Mouse (Mus musculus) adrenal gland, postnatal 14 days (tissue): ENCODE results near the gene Fgfr2. TPM values are rescaled to one million over a fixed set of nuclear protein-coding genes. Genes with fewer than 3 reads are reported as not detected.
"Not testable (repeated sequence)": the region's sequence is repeated elsewhere in the genome, so short reads cannot be mapped to it uniquely, and the experiment has no call there.

Source experiments
- DNase-seq: peaks from one replicate; pipeline ENCODE4 v3.0.0; 2021; ENCODE audit warnings: mixed read lengths
- total RNA-seq: library from RNA; stranded (reverse); gene quantifications from 2 replicates; pipeline ENCODE4 v1.2.3, GENCODE M21; 2021

Fgfr2 gene
- total RNA-seq, 1 experiment from 2014 or later = 227 TPM

DNA sequence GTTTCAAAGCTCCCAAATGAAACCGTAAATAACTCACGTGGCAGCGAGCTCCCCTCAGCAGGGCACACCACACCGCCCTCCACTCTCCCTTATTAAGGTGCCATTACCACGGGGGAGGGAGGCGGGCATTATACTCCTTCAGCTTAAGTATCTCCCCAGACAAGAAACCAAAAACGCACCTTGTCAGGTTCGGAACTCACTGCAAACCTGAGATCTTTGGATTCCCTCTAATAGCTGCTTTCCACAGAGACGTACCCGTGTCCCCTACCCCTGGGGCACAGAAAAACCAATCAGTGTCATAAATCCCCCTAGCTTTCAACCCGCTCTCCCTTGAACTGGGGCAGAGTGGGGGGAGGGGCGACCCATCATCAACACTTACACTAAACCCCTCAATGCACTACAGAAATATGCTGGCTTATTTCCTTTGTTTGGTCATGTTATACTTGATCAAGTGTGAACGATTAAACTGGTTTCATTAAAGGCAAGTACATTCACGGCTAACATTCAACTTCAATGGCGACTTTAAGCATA is 2.9 kb downstream of the Fgfr2 start:
- DNase-seq = no peak

DNA sequence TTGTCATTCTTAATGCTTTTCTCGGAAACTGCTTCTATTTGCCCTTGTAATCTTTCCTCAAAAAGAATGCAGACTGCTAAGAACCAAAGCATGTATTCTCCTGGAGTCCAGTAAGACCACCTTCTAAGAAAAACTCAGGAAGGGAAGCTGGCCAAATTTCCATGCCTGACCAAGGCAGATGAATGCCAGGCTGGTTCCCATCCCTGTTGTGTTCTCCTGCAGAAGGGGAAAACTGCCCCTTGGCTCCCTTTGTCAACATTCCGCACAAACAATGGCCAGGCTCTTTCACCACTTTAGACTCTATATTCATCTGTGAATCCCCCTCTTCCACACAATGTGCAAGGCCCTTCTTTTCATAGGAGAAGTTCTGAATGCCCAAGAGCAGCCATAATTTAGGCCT is 5.3 kb downstream of the Fgfr2 start:
- no peak for DNase-seq

DNA sequence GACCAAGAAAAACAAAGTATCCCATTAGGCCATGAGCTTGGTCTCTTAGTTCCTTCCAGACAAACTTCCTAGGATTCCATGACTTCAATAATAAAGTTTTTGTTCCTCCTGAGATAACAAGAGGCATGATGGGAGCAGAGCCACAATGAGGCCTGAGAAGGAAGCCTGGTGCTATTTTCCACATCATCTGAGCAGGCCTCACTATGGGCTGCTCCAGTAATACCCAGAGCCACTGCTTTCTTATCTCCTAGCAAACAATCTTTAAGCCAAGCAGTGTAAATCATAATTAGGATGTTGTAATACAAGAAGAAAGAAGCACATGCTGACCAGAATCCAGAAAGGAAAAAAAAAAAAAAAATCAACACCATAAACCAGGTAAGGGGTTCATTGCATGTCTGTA is 6.6 kb downstream of the Fgfr2 start:
- DNase-seq = no peak

DNA sequence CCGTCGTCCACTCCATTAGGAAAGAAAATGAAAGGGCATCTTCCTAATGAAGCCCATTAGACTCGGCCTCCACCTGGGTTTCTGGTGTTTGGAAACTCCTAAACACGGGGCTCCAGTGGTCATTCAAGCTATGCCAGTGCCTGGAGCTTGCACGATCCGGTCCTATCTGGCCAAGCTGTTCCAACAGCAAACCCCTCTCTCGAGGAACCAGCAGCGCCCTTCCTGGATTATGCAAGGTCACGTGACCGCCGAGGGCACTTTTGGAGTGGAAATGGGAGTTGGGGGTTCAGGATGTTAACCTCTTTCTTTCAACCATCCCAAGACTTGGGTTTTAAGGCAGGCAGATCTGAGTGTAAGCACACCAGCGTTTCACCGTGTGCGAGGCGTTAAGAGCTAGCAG is 7.3 kb downstream of the Fgfr2 start:
- peak; percentile 49 for DNase-seq

DNA sequence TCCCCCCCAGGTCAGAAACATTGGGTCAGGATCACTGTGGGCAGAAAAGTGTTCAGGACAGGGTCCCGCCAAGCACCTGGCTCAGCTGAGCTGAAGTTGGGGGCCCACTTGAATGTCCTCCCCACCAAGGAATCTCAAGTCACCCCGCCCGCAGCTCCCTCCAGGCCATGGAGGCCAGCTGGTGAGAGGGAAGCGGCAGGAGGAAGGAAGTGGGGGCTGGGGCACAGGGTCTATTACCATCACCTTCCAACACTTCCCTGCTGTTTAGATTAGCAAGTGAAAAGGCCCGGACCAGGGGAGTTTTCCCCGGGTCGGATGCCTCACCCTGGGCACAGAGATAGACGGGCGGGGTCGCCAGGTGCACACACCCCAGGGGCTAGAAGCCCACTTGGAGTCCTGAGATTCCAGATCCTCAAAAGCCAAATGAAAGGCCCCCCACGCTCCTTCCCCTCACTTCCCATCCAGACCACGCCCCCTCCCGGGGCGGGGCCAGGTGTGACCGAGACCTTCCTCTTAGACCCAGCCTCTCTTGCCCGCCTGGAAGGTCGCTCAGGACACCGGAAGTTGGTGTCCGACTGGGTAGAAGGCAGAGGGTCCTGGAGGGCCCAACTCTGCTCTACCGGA is 8.2 kb downstream of the Fgfr2 start:
- peak; percentile 57 for DNase-seq

DNA sequence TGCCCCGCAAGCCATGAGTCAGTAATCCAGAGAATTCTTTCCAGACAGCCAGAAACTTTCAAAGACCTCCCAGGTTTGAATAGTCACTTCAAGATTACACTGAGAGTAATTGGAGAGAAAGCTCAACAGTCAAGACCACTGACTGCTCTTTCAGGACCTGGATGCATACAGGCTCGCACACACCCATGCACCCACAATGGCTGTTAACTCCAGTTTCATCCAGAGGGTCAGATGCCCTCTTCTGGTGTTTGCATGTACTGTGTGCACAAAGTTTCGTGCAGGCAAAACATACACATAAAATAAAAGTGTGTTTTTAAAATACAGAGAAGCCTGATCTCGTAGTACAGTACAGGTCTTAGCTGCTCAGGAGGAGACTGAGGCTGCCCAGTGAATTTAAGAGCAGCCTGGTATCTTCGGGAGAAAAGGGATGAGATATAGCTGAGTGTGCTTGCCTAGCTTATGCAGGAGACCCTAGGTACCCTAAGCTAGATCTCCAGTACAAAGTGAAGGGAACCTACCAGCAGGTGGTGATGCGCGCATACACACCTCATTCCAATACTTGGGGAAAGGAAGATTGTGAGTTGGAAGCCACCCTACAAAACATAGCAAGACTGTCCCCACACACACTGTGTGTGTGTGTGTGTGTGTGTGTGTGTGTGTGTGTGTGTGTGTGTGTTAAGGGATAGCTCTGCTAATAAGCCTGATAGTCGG is 9.8 kb downstream of the Fgfr2 start:
- DNase-seq = no peak

DNA sequence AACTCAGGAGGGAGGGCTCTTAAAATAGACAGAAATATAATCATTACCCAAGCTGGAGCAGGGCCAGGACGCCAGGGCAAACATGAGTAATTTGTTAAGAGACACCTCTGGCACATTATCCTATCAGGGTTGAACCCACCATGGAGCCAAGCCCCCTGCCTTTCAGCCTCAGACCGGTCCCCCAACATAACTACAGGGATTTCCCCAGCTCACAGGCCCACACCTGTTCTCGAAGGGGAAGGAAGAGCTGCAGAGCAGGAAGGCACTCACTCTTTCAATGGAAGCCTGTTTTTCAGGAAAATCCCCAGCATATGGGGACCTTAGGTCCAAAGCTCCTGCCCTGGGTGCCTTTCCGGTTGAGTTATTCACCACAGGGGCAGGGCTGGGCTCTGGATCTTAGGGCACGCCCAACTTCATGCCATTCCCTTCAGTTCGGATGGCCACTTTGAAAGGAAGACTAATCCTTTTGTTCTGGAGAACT is 10.8 kb downstream of the Fgfr2 start:
- no peak for DNase-seq

DNA sequence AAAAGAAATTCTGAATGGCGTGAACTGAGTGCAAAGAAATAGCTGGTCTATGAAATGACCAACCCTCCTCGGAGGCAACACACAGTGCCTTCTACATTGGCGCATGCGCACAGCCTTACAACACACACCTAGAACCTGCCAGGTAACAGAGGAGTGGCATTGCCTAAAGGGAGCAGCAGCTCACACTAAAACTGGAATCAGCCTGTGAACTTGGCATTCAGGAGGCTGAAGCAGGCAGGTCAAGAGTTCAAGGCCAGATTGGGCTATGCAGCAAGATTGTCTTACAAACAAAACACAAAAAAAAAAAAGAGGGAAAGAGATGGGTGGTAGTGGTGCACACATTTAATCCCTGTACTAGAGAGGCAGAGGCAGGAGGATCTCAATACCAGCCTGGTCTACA is 13.7 kb downstream of the Fgfr2 start:
- DNase-seq = peak; percentile 34

DNA sequence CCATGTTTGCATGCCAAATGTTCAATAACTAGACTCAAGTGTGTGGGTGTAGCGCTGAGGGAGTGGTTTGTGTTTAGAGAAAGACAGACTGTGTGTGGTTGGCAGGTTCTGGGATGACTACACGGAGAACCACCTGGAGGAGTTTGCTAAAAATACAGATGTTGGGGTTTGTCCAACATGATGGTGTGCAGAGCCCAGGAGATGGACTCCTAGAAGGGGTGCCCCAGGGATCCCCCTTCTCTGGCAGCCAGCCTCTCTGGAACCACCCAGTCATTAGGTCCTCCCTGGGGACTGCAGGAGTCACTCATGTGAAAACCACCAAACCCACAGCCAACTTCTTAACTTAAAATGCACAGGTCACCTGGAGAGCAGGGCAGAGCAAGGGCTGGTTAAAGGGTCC is 14.5 kb downstream of the Fgfr2 start:
- DNase-seq = no peak

DNA sequence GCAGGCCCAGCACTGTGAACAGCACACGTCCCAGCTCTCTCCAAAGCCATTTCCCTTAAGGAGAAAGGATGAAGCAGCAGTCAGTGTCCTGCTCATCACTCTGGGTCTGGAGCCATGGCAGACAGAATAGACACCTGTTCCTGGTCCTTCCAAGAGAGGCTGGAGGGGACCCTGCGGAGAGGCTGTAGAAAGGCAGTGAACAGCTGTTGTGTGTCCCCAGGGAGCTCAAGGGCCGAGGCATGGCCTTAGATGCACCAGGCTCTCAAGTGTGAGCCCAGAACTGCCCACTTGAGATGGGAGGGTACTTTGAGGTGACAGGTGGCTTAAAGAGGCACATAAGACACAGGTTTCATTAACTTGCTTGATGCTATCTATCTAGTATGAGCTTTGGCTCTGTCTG is 20.6 kb downstream of the Fgfr2 start:
- DNase-seq = no peak

DNA sequence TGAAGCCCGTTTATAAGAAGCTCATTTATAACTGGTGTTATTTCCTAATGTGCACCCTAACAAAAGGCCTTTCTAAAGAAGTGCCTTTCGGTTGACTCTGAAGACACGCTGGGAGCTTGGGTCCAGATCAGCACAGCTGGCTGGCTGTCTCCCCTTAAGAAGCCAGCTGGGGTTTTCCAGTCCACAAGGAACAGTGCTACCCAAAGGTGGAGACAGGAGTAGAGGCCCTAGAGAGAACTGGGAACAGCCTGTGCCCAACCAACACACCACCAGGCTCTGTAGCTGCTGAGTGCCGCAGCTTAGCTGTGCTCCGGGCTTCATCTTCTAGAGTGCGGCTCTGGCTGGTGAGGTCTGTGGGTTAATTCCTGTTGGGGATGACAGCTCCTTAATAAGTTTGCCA is 22.1 kb downstream of the Fgfr2 start:
- no peak for DNase-seq

DNA sequence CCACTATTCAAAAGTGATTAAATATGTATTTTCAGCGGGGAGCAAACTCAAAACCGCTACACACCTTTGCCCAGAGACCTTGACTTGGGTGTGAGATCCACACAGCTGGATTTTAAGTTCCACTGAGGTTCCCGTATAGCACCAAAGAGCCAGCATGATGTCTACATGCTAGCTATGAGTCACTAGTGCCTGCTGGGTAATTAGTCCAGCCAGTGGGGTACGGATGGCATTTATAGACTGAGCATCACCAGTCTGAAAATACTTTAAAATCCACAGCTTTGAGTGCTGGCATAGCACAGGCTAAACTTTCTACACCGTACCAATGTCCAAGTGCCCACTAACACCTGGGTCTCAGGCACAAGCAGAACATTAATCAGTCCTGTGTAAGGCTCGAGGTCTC is 23.0 kb downstream of the Fgfr2 start:
- no peak for DNase-seq

DNA sequence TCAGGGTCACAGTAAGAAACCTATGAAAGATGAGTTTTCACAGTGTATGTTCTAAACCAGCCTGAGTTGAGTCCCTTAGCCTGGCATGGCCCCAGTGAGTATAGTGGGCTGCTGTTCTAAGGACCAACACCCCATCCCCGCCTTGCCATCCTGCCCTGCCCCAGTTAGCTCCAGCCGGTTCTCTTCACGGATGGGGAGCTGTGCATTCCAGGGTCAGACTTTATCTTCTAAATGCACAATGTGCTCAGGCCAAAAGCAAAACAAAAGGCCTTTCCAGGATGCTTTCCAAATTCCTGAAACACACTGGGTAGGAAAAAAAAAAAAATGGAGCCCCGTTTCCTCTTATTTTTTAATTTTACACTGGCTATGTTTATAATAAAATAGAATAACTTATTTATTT is 23.9 kb downstream of the Fgfr2 start:
- peak; percentile 29 for DNase-seq

DNA sequence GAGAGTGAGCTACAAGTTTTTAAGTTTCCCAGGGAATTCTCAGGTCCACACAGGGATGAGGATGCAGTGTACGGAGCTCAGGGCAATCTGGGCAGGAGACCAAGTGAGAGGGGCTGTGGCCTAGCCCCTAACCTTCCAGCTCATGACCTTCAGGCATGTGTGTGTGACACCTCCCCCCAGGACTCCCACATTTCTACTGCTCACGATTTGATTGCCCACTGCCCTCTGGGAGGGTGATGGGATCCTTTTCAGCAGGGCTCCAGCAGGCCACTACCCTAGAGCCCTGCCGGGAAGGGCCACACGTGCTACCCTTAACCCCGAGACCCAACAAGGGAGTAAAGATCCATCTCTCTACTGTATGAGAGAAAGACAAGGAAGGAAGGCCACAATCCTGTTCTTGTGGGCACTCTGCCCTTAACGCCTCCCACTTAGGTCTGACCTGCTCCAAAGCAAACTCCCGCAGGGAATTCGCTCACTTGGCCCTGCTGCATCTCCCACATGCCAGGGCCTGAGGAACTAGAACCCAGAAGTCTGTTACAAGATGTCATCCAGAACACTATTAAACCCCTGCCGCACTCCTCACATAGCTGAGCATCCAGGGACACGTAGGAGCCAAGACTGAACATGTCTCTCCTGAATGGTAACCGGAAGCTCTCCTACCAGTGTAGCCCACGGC is 24.9 kb downstream of the Fgfr2 start:
- DNase-seq = peak; percentile 63

DNA sequence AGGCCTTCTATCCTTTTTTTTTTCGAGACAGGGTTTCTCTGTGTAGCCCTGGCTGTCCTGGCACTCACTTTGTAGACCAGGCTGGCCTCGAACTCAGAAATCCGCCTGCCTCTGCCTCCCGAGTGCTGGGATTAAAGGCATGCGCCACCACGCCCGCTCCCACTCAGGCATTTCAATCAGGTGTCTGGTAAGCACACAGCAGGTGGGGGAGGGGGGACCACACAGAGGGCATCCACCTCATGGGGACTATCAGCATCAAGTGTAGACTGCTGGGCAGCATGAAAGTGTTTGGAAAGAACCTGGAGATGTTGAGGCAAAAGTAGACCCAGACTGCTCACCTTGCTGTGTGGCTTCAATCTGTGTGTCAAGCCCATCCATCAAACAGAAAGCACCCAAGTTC is 27.5 kb downstream of the Fgfr2 start:
- not testable (repeated sequence) for DNase-seq

DNA sequence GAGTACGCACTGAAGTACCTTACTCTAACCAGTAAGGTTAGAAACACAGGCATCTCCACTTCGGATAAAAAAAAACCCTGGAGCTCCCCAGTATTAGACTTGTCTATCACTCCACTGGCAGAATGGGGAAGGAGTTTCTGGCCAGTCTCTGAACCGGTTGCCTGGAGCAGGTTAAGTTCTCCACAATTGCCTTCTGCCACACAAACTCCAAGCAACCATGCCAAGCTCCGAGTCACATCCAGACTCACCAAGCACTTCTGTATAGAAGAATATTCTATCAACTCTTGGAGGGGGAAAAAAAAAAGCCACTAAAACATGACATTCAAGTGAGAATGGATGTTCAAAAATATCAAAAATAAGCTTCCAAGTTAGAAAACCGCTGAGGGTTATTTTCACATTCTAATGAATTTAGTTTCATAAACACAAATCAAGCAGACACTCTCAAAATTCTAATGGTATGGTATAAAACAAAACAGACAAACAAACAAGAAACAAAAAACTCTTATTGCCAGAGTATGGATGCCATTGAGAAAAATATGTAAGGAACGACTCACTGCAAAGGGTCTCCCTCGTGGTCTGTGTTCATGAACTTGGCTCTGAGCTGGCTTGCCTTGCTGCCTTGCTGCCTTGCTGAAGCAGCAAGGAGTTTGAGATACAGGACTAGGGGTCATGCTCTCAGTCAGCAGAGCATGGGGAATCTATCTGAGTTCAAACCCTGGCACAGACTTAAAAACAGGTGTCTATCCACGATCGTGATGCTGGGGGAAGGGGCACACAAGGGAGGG is 28.2 kb downstream of the Fgfr2 start:
- no peak for DNase-seq

DNA sequence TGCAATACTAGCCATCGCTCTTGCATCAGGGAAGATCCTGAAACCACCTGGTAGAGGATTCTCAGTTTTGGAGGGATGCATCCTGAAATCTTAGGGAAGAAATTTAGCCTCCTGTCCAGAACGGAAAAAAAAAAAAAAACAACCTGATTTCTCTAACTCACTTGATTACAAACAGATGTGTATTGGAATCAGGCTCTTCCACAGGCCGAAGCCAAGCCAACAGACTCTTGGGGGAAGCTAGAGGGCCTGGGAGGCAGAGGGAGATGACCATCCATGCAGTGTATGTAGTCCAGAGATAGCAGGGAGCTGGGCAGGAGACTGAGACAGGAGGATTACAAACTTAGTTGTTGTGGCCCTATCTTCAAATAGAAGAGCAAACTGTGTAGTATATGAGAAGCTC is 29.0 kb downstream of the Fgfr2 start:
- DNase-seq = no peak

DNA sequence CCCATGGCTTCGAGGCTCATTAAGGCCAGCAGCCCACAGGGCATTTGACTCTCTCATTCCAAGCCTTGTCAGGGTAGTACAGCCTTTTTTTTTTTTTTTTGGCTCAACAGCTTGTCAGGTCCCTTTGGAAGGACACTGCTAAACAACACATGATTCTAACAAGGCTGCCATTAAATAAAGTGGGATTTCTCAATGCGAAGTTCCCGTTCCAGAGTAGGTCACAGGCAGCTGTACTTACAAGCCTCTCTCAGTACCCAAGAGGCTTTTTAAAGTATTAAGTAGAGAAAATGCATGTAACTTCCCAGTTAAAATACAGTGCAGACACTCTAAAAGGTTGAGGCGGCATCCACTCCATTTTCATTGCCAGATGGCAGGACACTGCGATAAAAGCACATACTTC is 29.4 kb downstream of the Fgfr2 start:
- no peak for DNase-seq

DNA sequence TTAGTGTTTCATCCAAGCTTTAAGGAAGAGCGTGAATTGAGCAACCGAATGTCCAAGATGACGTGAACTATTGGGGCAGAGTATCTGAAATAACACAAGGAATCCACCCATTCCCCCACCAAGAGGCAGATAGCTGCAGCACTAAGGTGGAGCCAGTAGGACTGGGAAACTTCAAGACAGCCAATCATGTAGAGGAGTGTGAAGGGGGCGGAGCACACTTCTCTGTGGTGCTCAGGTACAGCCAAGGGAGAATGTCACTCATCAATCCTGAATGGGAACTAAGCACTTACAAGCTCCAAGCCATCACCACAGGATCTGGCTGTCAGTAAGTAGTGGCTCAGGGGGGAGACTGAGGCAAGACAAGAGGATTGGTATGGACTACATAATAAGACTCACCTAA is 32.5 kb downstream of the Fgfr2 start:
- DNase-seq = no peak

DNA sequence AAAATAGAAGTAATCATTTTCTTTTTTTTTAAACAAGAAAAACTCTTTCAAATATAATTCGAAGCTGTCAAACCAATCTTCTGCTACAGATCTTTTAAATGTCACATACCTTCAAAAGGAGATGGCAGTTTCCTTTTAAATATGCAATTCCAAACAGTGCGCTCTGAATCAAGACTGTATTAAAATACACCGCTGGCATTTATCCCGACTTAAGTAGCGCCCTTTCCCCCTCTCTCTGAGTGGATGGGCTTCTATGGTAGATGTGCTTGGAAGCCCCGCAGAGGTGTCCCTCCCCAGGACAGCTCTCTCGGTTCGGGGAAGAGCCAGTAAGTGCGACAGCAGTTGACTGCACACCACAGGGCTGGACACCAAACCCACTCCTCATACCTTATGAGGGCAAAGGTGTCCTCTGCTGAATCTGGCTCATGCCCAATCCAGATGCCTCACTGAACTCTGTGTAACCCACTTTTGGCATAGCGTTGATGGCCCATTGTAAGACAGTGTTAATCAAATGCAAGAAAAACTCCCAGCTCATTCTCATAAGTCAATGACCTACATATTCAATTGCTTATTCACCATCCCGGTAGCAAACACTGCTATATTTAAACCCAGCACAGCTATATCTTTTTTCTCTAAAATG is 33.4 kb downstream of the Fgfr2 start:
- DNase-seq = no peak

DNA sequence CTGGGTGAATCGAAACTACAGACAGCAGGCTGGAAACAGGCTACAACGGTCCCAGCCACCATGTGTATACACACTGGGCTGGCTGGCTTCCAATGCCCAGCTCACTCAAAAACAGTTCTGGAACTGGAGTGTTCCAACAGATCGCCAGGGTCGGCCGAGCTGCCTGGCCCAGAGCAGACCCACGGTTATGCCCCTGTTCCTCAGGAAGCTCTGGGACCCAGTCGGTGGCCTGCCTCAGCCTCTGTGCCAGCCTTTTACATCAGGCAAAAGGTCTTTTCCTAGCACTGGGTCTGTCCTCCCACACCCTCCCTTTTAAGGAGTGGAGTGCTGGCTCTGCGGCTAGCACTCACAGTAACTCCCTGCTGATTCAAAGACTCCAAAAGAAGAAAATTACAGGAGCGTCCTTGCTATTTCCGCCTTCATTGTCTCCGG is 34.3 kb downstream of the Fgfr2 start:
- peak; percentile 77 for DNase-seq

DNA sequence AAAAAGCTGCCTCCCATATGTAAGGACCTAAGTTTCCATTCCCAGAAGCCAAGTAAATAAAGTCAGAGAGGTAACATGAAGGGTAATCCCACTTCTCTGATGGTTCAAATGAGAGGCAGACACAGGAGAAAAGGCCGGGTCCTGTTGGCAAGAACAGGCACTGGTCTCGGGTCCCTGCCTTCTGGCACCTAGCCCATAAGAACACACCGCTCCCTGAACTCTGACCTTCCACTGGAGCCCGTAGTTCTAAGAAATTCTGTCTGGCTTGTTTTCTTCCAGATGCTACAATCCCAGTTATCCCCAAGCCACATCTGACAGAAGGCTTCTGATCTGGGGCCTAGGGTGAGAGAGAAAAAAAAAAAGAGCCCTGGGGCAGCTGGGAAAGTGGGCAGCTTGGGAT is 34.7 kb downstream of the Fgfr2 start:
- no peak for DNase-seq
